Mouse (Mus musculus): ENCODE measurements around the gene Rsph1.
"Not testable (repeated sequence)": the region's sequence is repeated elsewhere in the genome, so short reads cannot be mapped to it uniquely, and the experiment has no call there.

Gene Rsph1

GRCm38 (mm10) chr17:31279541-31279940, 2.4 kb upstream of the Rsph1 start:
- in situ Hi-C loops (cut with MseI, MboI), result no loop called here

- in situ Hi-C loops (cut with MseI, MboI), result no loop called here
These were observed 748 bp upstream of the Rsph1 start for GRCm38 (mm10) chr17:31277931-31278330.

GRCm38 (mm10) chr17:31276207-31276921, 819 bp downstream of the Rsph1 start:
- in situ Hi-C loops (cut with MseI, MboI), result no loop called here

GRCm38 (mm10) chr17:31275181-31275580, 2.0 kb downstream of the Rsph1 start:
- in situ Hi-C loops (cut with MseI, MboI), result no loop called here

GRCm38 (mm10) chr17:31273631-31274030, 3.6 kb downstream of the Rsph1 start:
- in situ Hi-C loops (cut with MseI, MboI), result no loop called here

- in situ Hi-C loops (cut with MseI, MboI), result no loop called here
These were observed 4.6 kb downstream of the Rsph1 start for GRCm38 (mm10) chr17:31272416-31273165.

- in situ Hi-C loops (cut with MseI, MboI), result no loop called here
These were observed 5.9 kb downstream of the Rsph1 start for GRCm38 (mm10) chr17:31271136-31271851.

- in situ Hi-C loops (cut with MseI, MboI), result not testable (repeated sequence)
These were observed 6.4 kb downstream of the Rsph1 start for GRCm38 (mm10) chr17:31270736-31271135.

GRCm38 (mm10) chr17:31270246-31270645, 6.9 kb downstream of the Rsph1 start:
- in situ Hi-C loops (cut with MseI, MboI), result no loop called here

- in situ Hi-C loops (cut with MseI, MboI), result no loop called here
These were observed 7.4 kb downstream of the Rsph1 start for GRCm38 (mm10) chr17:31269761-31270160.

- in situ Hi-C loops (cut with MseI, MboI), result no loop called here
These were observed 9.2 kb downstream of the Rsph1 start for GRCm38 (mm10) chr17:31268016-31268415.

GRCm38 (mm10) chr17:31267603-31268002, 9.6 kb downstream of the Rsph1 start:
- in situ Hi-C loops (cut with MseI, MboI), result no loop called here

GRCm38 (mm10) chr17:31267138-31267537, 10.0 kb downstream of the Rsph1 start:
- in situ Hi-C loops (cut with MseI, MboI), result no loop called here

GRCm38 (mm10) chr17:31266321-31266950, 10.7 kb downstream of the Rsph1 start:
- in situ Hi-C loops (cut with MseI, MboI), result no loop called here

GRCm38 (mm10) chr17:31265831-31266230, 11.4 kb downstream of the Rsph1 start:
- in situ Hi-C loops (cut with MseI, MboI), result no loop called here

- in situ Hi-C loops (cut with MseI, MboI), result no loop called here
These were observed 12.0 kb downstream of the Rsph1 start for GRCm38 (mm10) chr17:31265171-31265572.

- in situ Hi-C loops (cut with MseI, MboI), result no loop called here
These were observed 12.8 kb downstream of the Rsph1 start for GRCm38 (mm10) chr17:31264372-31264771.

GRCm38 (mm10) chr17:31263770-31264169, 13.4 kb downstream of the Rsph1 start:
- in situ Hi-C loops (cut with MseI, MboI), result no loop called here

GRCm38 (mm10) chr17:31262715-31263114, 14.5 kb downstream of the Rsph1 start:
- in situ Hi-C loops (cut with MseI, MboI), result no loop called here

- in situ Hi-C loops (cut with MseI, MboI), result no loop called here
These were observed 15.8 kb downstream of the Rsph1 start for GRCm38 (mm10) chr17:31261352-31261751.

- in situ Hi-C loops (cut with MseI, MboI), result no loop called here
These were observed 16.8 kb downstream of the Rsph1 start for GRCm38 (mm10) chr17:31260430-31260829.

GRCm38 (mm10) chr17:31259825-31260224, 17.4 kb downstream of the Rsph1 start:
- in situ Hi-C loops (cut with MseI, MboI), result loop anchor here (5.0 kb wide), 2 partner anchors 32 to 37 kb away; no protein-coding TSS in a partner anchor

Measured in mouse trophoblast stem cell (cell line).